Mouse (Mus musculus) cerebellum, adult 9-11 months (tissue): ENCODE data around the gene Rsph3a.
"Not testable (repeated sequence)": the region's sequence is repeated elsewhere in the genome, so short reads cannot be mapped to it uniquely, and the experiment has no call there.

Source experiments
- DNase-seq: peaks from one replicate; pipeline ENCODE4 v3.0.0; 2022

The Rsph3a gene

DNA sequence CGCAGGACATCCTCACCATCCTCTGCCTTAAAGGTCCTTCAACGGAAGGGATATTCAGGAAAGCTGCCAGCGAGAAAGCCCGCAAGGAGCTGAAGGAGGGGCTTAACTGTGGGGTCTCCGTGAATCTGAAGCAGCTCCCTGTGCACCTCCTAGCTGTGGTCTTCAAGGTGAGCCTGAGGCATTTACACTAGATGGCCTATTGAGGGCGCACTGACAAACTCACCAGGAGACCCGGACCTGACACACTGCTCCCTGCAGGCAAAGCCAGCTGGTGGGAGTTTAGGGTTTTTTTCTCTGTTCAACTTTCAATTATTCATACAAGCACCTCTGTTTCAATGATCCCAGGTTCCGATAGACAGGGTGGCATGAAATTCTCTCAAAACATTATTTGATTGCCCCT is 16.1 kb upstream of the Rsph3a start:
- DNase-seq = no peak

DNA sequence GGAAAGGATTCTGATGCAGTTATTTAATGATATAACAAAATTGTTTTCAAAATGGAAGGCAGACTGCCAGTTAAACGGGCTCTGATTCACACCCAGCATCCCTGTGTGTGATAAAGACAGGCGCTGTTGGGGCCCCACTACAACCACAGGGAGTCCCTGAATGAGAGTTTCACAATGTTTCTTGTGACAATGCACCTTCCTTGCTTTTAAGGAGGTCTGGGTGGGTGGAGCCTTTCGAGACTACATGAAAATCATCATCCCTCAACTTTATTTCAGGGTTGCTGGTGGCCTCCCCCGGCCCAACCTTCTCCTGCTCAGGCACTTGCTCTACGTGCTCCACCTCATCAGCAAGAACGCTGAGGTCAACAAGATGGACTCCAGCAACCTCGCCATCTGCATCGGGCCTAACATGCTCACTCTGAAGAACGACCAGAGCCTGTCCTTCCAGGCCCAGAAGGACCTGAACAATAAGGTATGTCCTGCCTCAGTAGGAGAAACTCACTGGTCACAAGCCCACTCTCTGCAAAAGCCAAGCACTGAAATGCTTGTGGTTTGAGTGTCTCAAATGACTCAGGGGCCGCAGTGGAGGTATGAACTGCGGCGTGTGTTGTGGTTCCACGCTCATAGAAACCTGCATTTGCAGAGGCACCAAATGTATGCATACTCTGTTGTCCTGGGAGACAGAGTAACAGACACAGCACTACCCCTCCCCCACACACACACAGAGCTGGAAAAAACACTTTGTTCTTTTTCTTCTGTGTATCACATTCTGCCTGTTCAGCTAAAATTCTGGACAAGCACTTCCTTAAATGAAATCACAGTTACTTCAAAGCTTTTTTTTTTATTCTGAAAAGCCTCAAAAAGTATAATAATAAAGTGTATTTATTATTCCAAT is 14.1 kb upstream of the Rsph3a start:
- no peak for DNase-seq

DNA sequence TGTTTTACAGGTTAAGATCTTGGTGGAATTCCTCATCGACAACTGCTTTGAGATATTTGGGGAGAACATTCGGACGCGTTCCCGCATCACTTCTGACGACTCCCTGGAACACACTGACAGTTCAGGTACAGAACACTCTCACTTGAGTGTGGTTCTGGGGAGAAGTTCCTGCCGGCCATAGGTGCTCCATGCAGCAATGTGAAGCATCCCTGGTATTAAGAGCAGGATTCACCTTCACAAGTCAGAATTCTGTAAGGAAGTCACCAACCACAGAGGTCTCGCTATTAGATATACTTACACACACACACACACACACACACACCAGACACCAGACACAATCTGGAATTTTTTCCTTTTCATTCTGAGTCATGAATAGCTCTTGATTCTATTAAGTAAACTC is 13.3 kb upstream of the Rsph3a start:
- not testable (repeated sequence) for DNase-seq

DNA sequence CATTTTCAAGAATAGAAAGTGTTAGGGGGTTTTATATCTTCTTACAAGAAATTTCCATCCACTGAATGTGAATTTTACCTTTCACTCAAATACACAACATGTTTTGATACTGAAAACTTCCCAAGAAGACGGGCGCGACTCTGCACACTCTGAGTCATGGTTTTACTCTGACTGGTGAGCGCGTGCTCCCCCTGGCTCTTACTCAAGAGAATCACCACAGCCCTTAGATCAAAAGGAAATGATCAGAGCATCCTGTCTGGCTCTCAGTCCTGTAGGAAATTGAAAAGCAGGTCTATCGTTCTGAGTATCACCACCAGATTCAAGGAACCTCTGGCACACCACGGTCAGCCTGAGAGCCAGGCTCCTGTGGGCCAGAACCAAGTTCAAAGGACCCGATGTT is 5.8 kb upstream of the Rsph3a start:
- DNase-seq = no peak

DNA sequence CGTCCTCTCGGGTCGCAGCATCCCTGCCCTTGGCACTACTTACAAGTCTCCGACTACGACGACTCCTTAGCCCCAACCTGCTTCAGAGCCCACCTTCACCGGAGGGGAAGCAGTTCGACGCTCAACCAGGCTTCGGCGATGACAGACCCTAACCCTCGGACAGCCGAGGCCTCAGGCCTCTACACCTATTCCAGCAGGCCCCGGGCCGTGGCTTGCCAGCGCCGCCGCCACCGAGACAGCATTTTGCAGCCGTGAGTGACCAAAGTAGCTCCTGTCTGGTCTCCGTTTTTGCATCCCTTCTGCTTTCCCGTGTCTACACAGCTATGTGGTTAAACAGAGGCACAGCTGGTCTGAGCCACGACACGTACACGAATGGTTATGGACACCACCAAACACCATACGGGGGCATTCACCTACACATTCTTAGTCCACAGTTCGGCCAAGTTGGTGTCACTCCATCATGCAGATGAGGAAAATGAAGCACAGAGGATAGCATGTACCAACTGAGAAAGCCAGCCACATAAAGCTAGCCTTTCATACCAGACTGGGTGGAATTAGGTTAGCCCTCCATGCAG is 726 bp downstream of the Rsph3a start:
- not testable (repeated sequence) for DNase-seq

DNA sequence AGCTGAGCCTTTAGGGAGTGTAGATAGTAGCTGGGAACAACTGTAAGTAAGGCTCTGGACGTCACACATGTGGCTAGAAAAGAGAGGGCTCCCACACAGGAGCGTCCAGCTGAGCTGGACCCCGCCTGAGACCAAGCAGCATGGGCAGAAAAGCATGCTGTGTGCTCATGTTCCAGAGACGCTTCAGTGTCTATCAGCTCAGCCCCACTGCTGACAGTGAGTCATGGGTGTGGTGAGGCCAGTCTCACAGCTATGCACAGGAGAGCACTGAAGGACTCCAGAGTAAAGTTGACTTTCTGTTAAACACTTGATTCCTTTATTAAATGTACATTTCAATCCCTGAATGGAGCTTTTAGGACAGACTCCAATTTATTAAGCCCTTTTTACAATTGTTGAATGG is 5.9 kb downstream of the Rsph3a start:
- not testable (repeated sequence) for DNase-seq

DNA sequence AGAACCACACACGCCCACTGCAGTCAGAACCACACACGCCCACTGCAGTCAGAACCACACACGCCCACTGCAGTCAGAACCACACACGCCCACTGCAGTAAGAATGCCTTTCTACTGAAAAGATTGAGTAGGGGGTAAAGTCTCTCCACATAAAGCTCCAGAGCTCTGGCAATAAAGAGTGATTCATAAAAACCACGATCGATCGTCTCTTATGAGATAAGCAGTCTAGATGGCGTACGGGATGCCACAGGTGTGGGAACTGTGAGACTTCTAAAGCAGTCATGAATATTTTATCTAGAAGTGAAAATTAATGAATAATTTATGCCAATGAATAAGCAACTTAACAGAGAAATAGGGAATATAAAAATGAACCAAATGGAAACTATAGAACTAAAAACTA is 11.8 kb downstream of the Rsph3a start:
- not testable (repeated sequence) for DNase-seq

DNA sequence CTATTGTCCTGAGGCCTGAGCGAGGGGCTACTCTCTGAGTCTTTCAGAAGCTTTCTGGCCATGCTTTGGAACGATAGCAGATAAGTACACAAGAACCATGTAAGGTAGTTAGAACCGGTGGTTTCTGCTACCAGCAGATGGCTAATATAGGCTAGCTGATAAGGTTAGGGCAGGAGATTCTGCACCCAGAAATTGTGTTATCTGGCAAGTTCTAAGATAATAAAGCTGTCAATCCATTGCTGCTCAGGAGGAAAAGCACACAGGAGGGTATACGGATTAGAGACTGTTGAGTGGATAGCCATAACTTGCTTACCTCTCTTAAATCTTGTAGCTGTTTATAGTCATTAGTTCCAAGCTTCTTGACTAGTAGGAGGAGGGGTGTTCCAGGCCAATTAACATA is 17.9 kb downstream of the Rsph3a start:
- not testable (repeated sequence) for DNase-seq

DNA sequence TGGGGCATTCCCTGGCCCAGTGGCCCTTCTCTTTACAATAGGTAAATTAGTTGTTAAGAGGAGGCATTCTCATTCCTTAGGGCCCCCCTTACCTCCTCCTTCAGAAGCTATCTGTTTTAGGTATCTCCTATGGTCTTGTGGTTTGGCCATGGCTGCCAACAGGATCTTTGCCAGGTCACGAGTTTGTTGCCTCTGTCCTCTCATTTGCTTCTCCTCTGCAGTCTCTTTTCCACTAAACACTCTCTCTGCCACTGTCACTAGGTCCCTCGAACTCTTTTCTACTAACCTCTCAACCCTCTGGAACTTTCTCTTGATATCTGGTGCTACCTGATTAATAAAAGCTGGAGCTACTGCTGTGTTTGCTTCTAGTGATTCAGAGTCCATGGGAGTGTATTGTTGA is 19.0 kb downstream of the Rsph3a start:
- DNase-seq = not testable (repeated sequence)

DNA sequence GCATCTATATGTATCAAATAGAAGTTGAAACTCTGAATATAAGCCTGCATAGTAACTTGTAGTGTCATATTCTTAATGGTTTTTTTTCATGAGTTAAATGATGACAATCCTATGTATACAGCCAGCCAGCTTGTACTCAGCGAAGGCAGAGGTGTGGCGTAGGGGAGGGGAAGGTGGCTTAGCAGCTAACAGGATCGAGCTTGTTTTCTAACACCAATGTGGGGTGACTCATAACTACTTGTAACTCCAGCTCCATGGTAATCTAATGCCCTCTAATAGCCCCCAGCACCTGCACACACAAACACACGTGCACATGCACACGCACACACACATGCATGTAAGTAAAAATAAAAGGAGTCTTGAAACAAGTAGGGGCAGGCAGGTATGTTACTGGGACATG is 23.1 kb downstream of the Rsph3a start:
- not testable (repeated sequence) for DNase-seq

DNA sequence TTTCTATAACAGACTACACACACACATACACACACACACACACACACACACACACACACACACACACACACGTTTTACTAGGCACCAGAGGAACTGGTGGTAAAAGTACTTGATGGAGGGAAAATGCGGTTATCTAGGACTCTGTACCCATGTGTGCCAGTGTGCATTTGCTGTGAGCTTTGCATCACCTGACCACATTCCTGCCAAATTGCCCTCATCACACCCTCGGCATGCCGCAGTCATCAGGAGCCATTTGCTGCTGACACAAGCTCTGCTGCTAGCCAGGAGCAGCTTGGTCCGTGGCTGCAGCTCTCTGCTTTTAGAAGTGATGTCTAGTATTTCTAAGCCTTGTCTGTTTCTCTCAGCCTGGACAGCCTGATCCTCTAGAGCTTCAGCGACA is 24.4 kb downstream of the Rsph3a start:
- DNase-seq = not testable (repeated sequence)

DNA sequence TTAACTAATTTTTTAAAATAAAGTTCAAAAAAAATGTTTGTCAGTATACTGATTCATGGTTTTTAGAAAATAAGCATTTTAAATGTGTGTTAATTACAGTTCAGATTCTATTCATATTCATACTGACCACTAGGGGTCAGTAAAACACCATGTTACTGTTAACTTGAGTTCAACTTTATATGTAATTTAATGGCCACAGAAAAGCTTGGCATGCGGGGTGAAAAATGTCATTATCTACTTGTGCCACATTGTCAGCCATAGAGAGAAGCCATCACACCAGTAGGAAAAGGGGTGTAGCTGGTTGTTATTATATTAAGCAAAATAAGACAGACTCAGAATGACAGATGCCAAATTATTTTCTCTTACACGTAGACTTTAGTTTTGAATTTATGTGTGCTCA is 38.1 kb downstream of the Rsph3a start:
- DNase-seq = not testable (repeated sequence)

DNA sequence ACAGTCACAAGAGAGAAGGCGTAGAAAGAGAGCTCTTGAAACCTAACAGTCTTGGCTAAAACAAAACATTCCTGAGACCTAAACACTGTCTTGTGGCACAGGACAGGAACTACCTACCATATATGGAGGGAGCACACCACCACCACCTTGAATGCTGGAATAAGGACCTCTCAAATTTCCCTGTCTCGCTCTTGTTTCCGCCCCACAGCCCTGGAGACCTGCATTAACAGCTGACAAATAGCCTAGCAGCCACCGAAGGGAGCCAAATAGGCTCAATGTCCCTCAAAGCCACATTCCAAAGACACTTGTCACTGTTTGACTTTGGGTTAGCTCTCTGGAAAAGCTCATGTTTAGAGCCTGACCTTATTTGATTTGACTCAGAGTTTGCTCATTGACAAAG is 40.2 kb downstream of the Rsph3a start:
- DNase-seq = not testable (repeated sequence)

DNA sequence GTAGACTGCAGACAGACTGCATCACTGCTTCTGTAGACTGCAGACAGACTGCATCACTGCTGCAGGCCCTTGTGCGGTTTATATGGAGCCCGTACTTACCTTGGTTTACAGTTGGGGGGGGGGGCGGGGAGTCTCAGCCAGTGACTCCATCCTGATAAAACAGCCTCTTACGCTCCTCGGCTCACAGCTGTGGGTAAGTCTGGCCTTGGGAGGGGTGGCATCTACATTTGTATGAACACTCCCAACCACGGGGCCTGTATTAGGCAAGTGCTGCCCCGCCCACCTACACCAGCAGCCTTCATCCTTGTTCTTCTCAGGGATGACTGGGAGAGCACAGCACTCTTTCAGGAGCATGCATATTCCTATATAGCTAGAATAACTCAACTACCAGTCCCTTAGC is 41.6 kb downstream of the Rsph3a start:
- DNase-seq = not testable (repeated sequence)

DNA sequence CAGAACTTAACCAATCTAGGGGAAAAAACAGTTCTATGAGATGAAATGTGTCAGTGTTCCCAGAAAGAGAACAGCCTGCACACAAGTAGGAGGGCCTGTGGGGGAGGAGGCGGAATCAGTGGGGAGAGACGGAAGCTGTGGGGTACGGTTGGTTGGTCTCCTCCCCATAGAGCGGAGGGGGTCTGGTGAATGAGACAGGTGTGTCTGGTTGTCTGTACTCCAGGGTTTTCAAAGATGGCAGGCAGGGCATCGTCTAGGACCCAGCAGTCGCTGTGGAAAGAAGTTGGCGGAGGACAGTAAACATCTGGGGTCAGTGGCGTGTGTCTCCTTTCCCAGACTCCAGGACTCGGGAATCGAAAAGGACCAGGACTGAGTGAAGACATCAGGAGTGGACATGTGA is 57.8 kb downstream of the Rsph3a start:
- not testable (repeated sequence) for DNase-seq

DNA sequence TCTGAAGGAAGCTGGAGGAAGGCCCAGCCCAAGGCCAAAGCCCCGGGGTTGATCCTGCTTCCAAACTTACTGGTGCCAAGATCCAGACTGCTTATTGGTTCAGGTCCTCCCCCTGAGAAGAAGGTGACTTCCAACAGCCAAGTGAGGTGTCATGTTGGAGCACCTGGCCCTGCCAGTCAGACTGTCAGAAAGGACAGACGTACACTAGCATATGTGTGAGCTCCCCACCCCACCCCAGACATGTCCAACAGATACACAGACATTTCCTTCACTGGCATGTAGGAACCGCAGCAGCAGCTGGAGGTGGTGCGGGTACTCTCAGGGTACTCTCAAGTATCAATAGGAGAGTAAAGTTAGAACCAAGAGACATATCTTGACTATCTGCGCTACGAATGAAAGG is 61.4 kb downstream of the Rsph3a start:
- DNase-seq = not testable (repeated sequence)

DNA sequence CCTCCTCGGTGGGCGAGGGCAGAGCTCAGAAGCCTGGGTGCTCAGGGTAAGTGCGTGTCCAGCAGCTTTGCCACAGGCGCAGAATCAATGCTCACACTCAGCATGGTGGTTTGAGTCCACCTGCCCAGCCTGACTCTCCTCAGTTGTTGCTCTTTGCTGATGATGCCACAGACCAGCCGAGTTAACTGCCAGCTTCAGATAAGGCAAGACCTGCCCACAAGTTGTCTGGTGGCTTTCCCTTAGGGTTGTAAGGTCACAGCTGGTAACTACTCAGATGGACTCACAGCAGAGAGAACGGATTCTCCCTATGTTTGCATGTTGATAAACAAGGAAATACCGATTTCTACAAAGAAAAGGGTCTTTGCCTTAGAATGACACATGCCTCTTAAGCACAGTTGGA is 64.2 kb downstream of the Rsph3a start:
- not testable (repeated sequence) for DNase-seq

DNA sequence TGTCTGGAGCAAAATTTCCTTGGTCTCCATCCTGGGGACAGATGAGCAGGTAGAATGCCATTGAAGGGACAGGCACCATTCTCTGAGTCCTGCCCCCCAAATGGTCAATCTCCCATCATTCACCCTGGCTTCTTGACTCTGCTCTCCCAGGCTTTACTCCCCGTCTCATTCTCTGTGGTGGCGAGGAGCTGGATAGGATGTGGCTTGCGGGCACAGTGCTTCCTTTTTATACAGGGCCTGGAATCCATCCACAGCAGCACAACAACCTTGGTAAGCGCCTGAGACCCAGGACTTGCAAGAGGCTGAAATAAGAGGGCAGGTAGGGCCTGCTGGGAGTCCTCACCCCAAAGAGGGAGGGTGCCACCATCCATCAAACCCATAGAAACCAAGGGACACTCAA is 68.6 kb downstream of the Rsph3a start:
- DNase-seq = not testable (repeated sequence)

DNA sequence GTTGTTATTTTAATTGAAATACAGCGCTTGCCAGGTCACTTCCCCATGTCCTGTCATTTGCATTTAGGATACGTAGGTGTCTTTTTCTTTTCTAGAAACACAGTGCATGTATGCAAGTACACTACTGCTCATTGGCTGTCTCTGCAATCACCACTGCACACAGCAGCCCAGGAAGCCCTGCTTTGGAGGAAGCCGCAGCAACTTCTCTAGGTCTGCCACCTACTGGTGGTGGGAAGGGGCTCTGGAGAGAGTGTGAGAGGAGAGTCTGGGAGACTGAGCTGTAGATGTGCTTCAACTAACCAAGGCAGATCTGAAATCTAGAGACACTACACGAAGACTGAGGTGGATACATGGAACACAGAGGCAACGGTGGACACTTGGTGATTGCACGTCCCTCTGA is 77.3 kb downstream of the Rsph3a start:
- DNase-seq = not testable (repeated sequence)

DNA sequence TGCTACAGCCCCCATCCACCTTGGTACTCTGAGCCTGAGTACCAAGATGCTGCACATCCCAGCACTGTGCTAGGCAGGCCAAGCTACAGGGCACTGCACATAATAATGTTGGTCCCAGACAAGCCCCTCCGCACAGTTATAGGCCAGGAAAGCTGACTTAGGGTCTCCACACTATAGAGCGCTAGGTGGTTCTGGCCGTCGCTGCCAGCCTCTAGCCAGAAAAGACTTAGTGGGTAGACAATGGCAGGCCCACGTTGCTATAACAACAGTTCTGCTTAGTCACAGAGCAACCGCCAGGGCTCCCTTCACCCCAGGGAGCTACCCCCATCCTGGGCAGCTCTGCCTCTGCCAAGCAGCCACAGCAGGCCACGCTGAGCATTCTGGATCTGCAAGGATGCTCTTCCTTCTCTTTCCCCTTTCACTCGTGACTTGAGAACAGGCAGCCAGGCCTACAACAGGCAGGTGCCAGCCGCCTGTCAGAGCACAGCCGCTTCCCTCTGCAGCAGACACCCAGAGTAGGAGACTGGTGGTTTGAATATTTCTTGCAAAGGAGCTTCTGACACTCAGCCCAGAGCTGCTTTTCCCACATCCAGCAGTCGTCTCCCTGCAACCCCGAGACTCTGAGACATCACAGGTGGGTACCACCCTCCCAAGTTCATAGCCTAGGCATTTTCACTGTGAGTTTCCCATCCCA is 82.2 kb downstream of the Rsph3a start:
- DNase-seq = not testable (repeated sequence)
